Comparison of ENCODE assay signal across 30 mouse cellular contexts in the genomic region with DNA sequence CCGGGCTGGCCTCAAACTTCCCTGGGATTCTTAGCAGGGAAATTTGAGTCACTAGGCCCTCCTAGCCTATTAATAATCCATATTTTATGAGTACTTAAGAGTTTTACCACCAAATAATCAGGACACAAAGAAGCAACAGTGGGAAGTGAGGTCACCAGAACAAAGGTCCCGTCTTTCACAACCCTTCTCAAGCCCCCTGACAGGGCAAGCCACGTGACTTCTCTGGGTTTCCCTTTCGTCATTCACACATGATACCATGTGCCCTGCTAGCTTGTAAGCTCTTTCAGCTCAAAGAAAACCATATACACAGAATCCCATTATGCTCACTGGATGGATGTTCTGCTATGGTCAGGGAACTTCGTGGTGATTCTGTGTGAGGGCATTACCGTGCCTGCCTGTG. TPM values are rescaled to one million over a fixed set of nuclear protein-coding genes. Genes with fewer than 3 reads are reported as not detected.
DNase-seq lines count a peak whose midpoint lies in the region; ATAC-seq and TF ChIP-seq lines count a peak whose summit lies in the region.
"Had no signal": no experiment of that assay in that cellular context is flagged by ENCODE, and none has a peak within 500 bp of the region (broad histone marks: within the 10 kb centered on the region; RNA-seq: fewer than 3 reads in every experiment).

No protein-coding gene starts in this region.

- no peak overlapping the region for H3K4me3 ChIP-seq in heart, adult 2 months
- H3K4me3 ChIP-seq in liver, adult 2 months (ENCODE audit: insufficient read depth, low read depth, low read length): no peak overlapping the region
- H3K4me3 ChIP-seq in bone marrow macrophage, adult 2 months (ENCODE audit: insufficient read depth, low read length): no peak overlapping the region
- no peak overlapping the region for H3K4me3 ChIP-seq in macrophage (ENCODE audit: inconsistent target)
- no peak overlapping the region for H3K4me3 ChIP-seq in midbrain, embryonic 14.5 days (replicated peaks; ENCODE audit: low read depth, low read length)
- H3K4me3 ChIP-seq: erythroblast, embryonic 14.5 days; heart, embryonic 15.5 days; hindbrain, embryonic 10.5 days; hindbrain, embryonic 15.5 days; liver, embryonic 13.5 days; midbrain, embryonic 15.5 days; neural tube, embryonic 15.5 days; stomach, embryonic 15.5 days had no signal

- no peak for TF ChIP-seq CTCF in heart, adult 2 months (IDR thresholded peaks at IDR 0.05)
- no peak for TF ChIP-seq CTCF in liver, adult 2 months (IDR thresholded peaks at IDR 0.05; ENCODE audit: low read depth, low read length)
- no peak for TF ChIP-seq CTCF in bone marrow macrophage, adult 2 months (IDR thresholded peaks at IDR 0.05; ENCODE audit: low read depth, low read length)

- TF ChIP-seq POLR2A in heart, adult 2 months (IDR thresholded peaks at IDR 0.05; ENCODE audit: insufficient read depth, low read depth, low read length): no peak
- no peak for TF ChIP-seq POLR2A in liver, adult 2 months (IDR thresholded peaks at IDR 0.05; ENCODE audit: extremely low read depth, insufficient read depth, low read length)
- TF ChIP-seq POLR2A in bone marrow macrophage, adult 2 months (IDR thresholded peaks at IDR 0.05; ENCODE audit: borderline replicate concordance, low read depth, low read length): no peak

- H3K79me2 ChIP-seq in heart, adult 2 months (replicated peaks; ENCODE audit: control insufficient read depth, insufficient read depth, low read length): no peaks in the 10 kb centered on the region
- peaks cover 6% of the 10 kb centered on the region; the same call in 1 of the 2 replicates for H3K79me2 ChIP-seq in liver, adult 2 months (ENCODE audit: control insufficient read depth, insufficient read depth, low read length)
- H3K79me2 ChIP-seq in macrophage (ENCODE audit: inconsistent target): peaks cover 83% of the 10 kb centered on the region; the same call in 1 of the 2 replicates

- no peaks in the 10 kb centered on the region for H3K27me3 ChIP-seq in heart, adult 2 months (ENCODE audit: control insufficient read depth, insufficient read depth, low read length)
- no peaks in the 10 kb centered on the region for H3K27me3 ChIP-seq in liver, adult 2 months (ENCODE audit: control insufficient read depth, insufficient read depth, low read length)
- H3K27me3 ChIP-seq in midbrain, embryonic 14.5 days (ENCODE audit: control insufficient read depth, insufficient read depth, low read length): no peaks in the 10 kb centered on the region
- H3K27me3 ChIP-seq: heart, embryonic 15.5 days; hindbrain, embryonic 15.5 days; liver, embryonic 13.5 days; midbrain, embryonic 15.5 days; neural tube, embryonic 15.5 days; stomach, embryonic 15.5 days had no signal

- no peak overlapping the region for H3K4me2 ChIP-seq in midbrain, embryonic 14.5 days (ENCODE audit: low read length)
- H3K4me2 ChIP-seq: heart, embryonic 15.5 days; hindbrain, embryonic 15.5 days; liver, embryonic 13.5 days; lung, embryonic 14.5 days; midbrain, embryonic 15.5 days; neural tube, embryonic 15.5 days; stomach, embryonic 15.5 days had no signal

- H3K9me3 ChIP-seq in midbrain, embryonic 14.5 days (ENCODE audit: control insufficient read depth, low read length): no peaks in the 10 kb centered on the region
- H3K9me3 ChIP-seq: heart, embryonic 15.5 days; hindbrain, embryonic 10.5 days; hindbrain, embryonic 15.5 days; liver, embryonic 13.5 days; midbrain, embryonic 15.5 days; neural tube, embryonic 15.5 days; stomach, embryonic 15.5 days had no signal

- H3K4me1 ChIP-seq in heart, adult 2 months (ENCODE audit: control insufficient read depth, insufficient read depth, low read length): peaks cover 32% of the 10 kb centered on the region
- H3K4me1 ChIP-seq in liver, adult 2 months (ENCODE audit: control insufficient read depth, insufficient read depth, low read length): no peaks in the 10 kb centered on the region; the same call in 1 of the 2 replicates
- peaks cover 74% of the 10 kb centered on the region for H3K4me1 ChIP-seq in bone marrow macrophage, adult 2 months (ENCODE audit: control insufficient read depth, insufficient read depth, low read length)
- H3K4me1 ChIP-seq in midbrain, embryonic 14.5 days (ENCODE audit: control insufficient read depth, insufficient read depth, low read length): 0 out of 2 replicates have a peak, but pooled peaks cover 6% of the 10 kb centered on the region

- intact Hi-C loops in heart, adult 2 months (cut with DNase I): no loop called here
- intact Hi-C loops in heart, postnatal 36 days (cut with DNase I): no loop called here

- H3K9ac ChIP-seq in heart, adult 2 months (ENCODE audit: low read depth, low read length): no peak overlapping the region
- no peak overlapping the region for H3K9ac ChIP-seq in liver, adult 2 months (ENCODE audit: low read depth, low read length)
- H3K9ac ChIP-seq in midbrain, embryonic 14.5 days (replicated peaks; ENCODE audit: low read length): no peak overlapping the region
- H3K9ac ChIP-seq: forebrain, postnatal 0 days; heart, embryonic 15.5 days; hindbrain, embryonic 15.5 days; liver, embryonic 13.5 days; lung, embryonic 14.5 days; midbrain, embryonic 15.5 days; neural tube, embryonic 15.5 days; stomach, embryonic 15.5 days had no signal

- WGBS in heart, adult 2 months: 52% methylated on average over 6 of the region's 6 CpGs
- WGBS in liver, adult 2 months: 72% methylated on average over 6 of the region's 6 CpGs
- WGBS in macrophage (ENCODE audit: missing documents): 44% methylated on average over 6 of the region's 6 CpGs
- WGBS in midbrain, embryonic 14.5 days: 57% methylated on average over 6 of the region's 6 CpGs

- H3K27ac ChIP-seq in heart, adult 2 months: peak overlapping the region; percentile 23; the same call in 1 of the 2 replicates
- no peak overlapping the region for H3K27ac ChIP-seq in liver, adult 2 months (replicated peaks; ENCODE audit: insufficient read depth, low read depth, low read length)
- peak overlapping the region; percentile 76 for H3K27ac ChIP-seq in bone marrow macrophage, adult 2 months (ENCODE audit: insufficient read depth, low read depth, low read length)
- peak overlapping the region; percentile 66 for H3K27ac ChIP-seq in macrophage
- H3K27ac ChIP-seq in midbrain, embryonic 14.5 days (replicated peaks; ENCODE audit: low read depth, low read length): no peak overlapping the region
- H3K27ac ChIP-seq: heart, embryonic 15.5 days; hindbrain, embryonic 10.5 days; hindbrain, embryonic 15.5 days; kidney, postnatal 0 days; liver, embryonic 13.5 days; midbrain, embryonic 15.5 days; neural tube, embryonic 15.5 days; stomach, embryonic 15.5 days had no signal

- H3K36me3 ChIP-seq in heart, adult 2 months (ENCODE audit: control insufficient read depth, insufficient read depth, low read length): peaks cover 21% of the 10 kb centered on the region
- peaks cover 2% of the 10 kb centered on the region; the same call in 1 of the 2 replicates for H3K36me3 ChIP-seq in liver, adult 2 months (ENCODE audit: control insufficient read depth, insufficient read depth, low read length)
- H3K36me3 ChIP-seq in macrophage (ENCODE audit: inconsistent target): no peaks in the 10 kb centered on the region; the same call in 1 of the 2 replicates
- peaks cover 30% of the 10 kb centered on the region for H3K36me3 ChIP-seq in midbrain, embryonic 14.5 days (ENCODE audit: control insufficient read depth, insufficient read depth, low read length)
- H3K36me3 ChIP-seq: midbrain, embryonic 15.5 days had no signal

- no peak for DNase-seq in heart, adult 2 months
- DNase-seq in heart, postnatal 36 days: no peak
- DNase-seq in liver, adult 2 months (ENCODE audit: extremely low read depth, low read depth, low spot score): peak; percentile 54
- no peak for DNase-seq in liver
- no peak for DNase-seq in midbrain, embryonic 14.5 days
- DNase-seq in kidney, postnatal 14 days: no peak
- DNase-seq: adrenal gland, postnatal 14 days; cerebellum, adult 18-20 months; cerebellum, postnatal 10 days; forebrain, postnatal 0 days; gastrocnemius, postnatal 10 days; kidney, adult 8-10 months; layer of hippocampus, adult 9-11 months; liver, embryonic 13.5 days; lung, embryonic 14.5 days; retina, postnatal 1 day; right cerebral cortex, postnatal 25 days; thymus, postnatal 14 days had no signal

- no peak for TF ChIP-seq EP300 in heart, adult 2 months (IDR thresholded peaks at IDR 0.05; ENCODE audit: insufficient read depth, low read depth, low read length)

- ATAC-seq in midbrain, embryonic 14.5 days (ENCODE audit: low FRiP score, low TSS enrichment): no peak
- ATAC-seq: CD4-positive, CD25-positive, alpha-beta regulatory T cell, adult 4 months; forebrain, postnatal 0 days; inflammation-experienced regulatory T-cells, adult 6 months; midbrain, embryonic 15.5 days had no signal

RNA-seq across cellular contexts. Expression of gene Ldhd, which starts 12.4 kb away (rescaled TPM):
- 10 to 100 TPM; 43.4 to 53.4 TPM for total RNA-seq in heart, adult 2 months (2021)
- polyA plus RNA-seq in heart, adult 2 months (2012; rRNA removed): 52.1 and 56.2 TPM in 2 replicates
- total RNA-seq in heart, postnatal 36 days (2021): 10 to 100 TPM; 36.7 to 43.6 TPM
- 84.5 and 91.7 TPM in 2 replicates for total RNA-seq in liver, adult 2 months (2014; rRNA removed)
- polyA plus RNA-seq in liver, adult 2 months (2012; rRNA removed): 160 and 175 TPM in 2 replicates
- polyA plus RNA-seq in bone marrow macrophage, adult 2 months (2012; ENCODE audit: insufficient read depth, insufficient read length, missing spikeins): 0.24 and 0.43 TPM in 2 replicates
- 1 to 10 TPM in 24 of 26 experiments, under 1 TPM in 2; 0.67 to 3.8 (median 1.9) TPM for total RNA-seq in macrophage (2018; cell fraction: chromatin; rRNA removed)
- total RNA-seq in macrophage (2018; cell fraction: cytosol; rRNA removed): under 1 TPM; 0.40 to 0.91 (median 0.64) TPM
- total RNA-seq in macrophage (2018; cell fraction: nucleus; rRNA removed): 1 to 10 TPM in 22 of 26 experiments, under 1 TPM in 4; 0.55 to 2.4 (median 1.4) TPM
- polyA plus RNA-seq in macrophage (2018): 0.40 to 1.2 TPM (median 0.82 TPM) in 3 replicates
- polyA plus RNA-seq in midbrain, embryonic 14.5 days (2014; fragmentation: Nextera tagmentation; extraction: Ambion mirVana): 0.45 and 0.69 TPM in 2 replicates
- polyA plus RNA-seq: erythroblast, embryonic 14.5 days had no signal

RNA-seq across cellular contexts. Expression of gene Zfp1, which starts 25.4 kb away (rescaled TPM):
- total RNA-seq in heart, adult 2 months (2021): 1 to 10 TPM; 6.3 to 7.6 TPM
- 4.3 and 6.4 TPM in 2 replicates for polyA plus RNA-seq in heart, adult 2 months (2012; rRNA removed)
- total RNA-seq in heart, postnatal 36 days (2021): 1 to 10 TPM; 8.1 to 8.4 TPM
- 4.7 and 5.0 TPM in 2 replicates for total RNA-seq in liver, adult 2 months (2014; rRNA removed)
- 2.9 and 4.3 TPM in 2 replicates for polyA plus RNA-seq in liver, adult 2 months (2012; rRNA removed)
- 7.0 and 8.4 TPM in 2 replicates for polyA plus RNA-seq in bone marrow macrophage, adult 2 months (2012; ENCODE audit: insufficient read depth, insufficient read length, missing spikeins)
- 10 to 100 TPM in 21 of 26 experiments, 1 to 10 TPM in 5; 6.6 to 22.8 (median 16.6) TPM for total RNA-seq in macrophage (2018; cell fraction: chromatin; rRNA removed)
- 1 to 10 TPM; 2.5 to 8.2 (median 5.0) TPM for total RNA-seq in macrophage (2018; cell fraction: cytosol; rRNA removed)
- total RNA-seq in macrophage (2018; cell fraction: nucleus; rRNA removed): 10 to 100 TPM in 16 of 26 experiments, 1 to 10 TPM in 10; 4.6 to 32.3 (median 11.4) TPM
- polyA plus RNA-seq in macrophage (2018): 6.6 to 13.8 TPM (median 6.9 TPM) in 3 replicates
- 27.3 and 33.8 TPM in 2 replicates for polyA plus RNA-seq in midbrain, embryonic 14.5 days (2014; fragmentation: Nextera tagmentation; extraction: Ambion mirVana)

Comparison
In these comparisons a context has a peak if more than half of its experiments do, and no peak if none do; other contexts are left out.
1. H3K27ac ChIP-seq: peak in heart, adult 2 months (single experiment), bone marrow macrophage, adult 2 months (single experiment) and macrophage (single experiment); none in liver, adult 2 months (single experiment) and midbrain, embryonic 14.5 days (single experiment).
2. RNA of gene Ldhd, which starts 12.4 kb away (polyA plus RNA-seq): 160 to 175 TPM in liver, adult 2 months and 52.1 to 56.2 TPM in heart, adult 2 months; 0.40 to 1.2 TPM in macrophage, 0.45 to 0.69 TPM in midbrain, embryonic 14.5 days and 0.24 to 0.43 TPM in bone marrow macrophage, adult 2 months; every median in the first group is over 10 times any median in the second.